Mouse (Mus musculus): ENCODE data around the gene Ebpl. TPM values are rescaled to one million over a fixed set of nuclear protein-coding genes. Genes with fewer than 3 reads are reported as not detected.

Ebpl gene
- total and polyA plus RNA-seq, 3 experiments, result 3.6 to 12.9 (median 4.8) TPM

DNA sequence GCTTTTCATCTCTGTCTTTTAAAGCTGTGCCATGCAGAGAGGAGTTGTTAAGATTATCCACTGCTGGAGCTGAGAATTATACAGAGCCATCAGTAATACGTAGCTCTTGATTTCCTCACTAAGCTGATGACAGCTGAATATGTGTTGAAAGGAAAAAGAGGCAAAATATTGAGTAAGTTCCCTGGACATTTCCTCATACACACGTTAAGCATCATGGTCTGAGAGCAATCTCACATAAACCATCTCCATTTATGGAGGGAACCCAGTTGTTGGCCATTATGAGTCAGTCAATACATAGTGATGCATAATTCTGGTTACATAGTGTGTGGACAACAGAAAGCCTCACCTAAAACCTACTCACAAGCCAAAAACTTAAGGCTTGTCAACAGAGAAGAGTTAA, 57.8 kb downstream of the Ebpl start:
- no peak overlapping the region for H3K4me3 ChIP-seq (replicated peaks in 1 of 3; ENCODE audit: low read depth in 2 of 3, low read length in 2 of 3, poor library complexity in 1 of 3)
- dilution Hi-C loops (cut with MboI; ENCODE audit: extremely low pct_ligation_motif_present, extremely low pct_unique_long_range_greater_than_20kb, low sequenced_read_pairs) (no loop called here), in situ Hi-C loops (cut with MboI; ENCODE audit: low pct_ligation_motif_present, low pct_unique_long_range_greater_than_20kb, low sequenced_read_pairs) (no loop called here)
- no peak overlapping the region for H3K4me2 ChIP-seq (ENCODE audit: insufficient read depth, low read depth, poor library complexity, severe bottlenecking)
- no peak overlapping the region for H3K27ac ChIP-seq (ENCODE audit: insufficient read depth, low read depth)
- DNase-seq (ENCODE audit: extremely low read depth), result no peak
- TF ChIP-seq UBTF (IDR thresholded peaks at IDR 0.05; ENCODE audit: low read depth, low read length) (no peak), CHD1 (IDR thresholded peaks at IDR 0.05; ENCODE audit: low read depth, low read length) (no peak), ZKSCAN1 (IDR thresholded peaks at IDR 0.05; ENCODE audit: borderline replicate concordance, low read depth, low read length) (no peak), TBP (conservative IDR thresholded peaks at IDR 0.05; ENCODE audit: low read depth, low read length) (no peak), TCF12 (IDR thresholded peaks at IDR 0.05; ENCODE audit: low read depth, low read length) (no peak), MEF2A (IDR thresholded peaks at IDR 0.05; ENCODE audit: borderline replicate concordance, low read depth, low read length) (no peak), BHLHE40 (IDR thresholded peaks at IDR 0.05; ENCODE audit: low read depth, low read length) (no peak), MAZ (IDR thresholded peaks at IDR 0.05; ENCODE audit: low read depth, low read length) (no peak), GABPA (IDR thresholded peaks at IDR 0.05; ENCODE audit: insufficient replicate concordance, low read depth, low read length) (no peak), JUN (IDR thresholded peaks at IDR 0.05; ENCODE audit: insufficient read depth, low read depth, low read length) (no peak), E2F4 (IDR thresholded peaks at IDR 0.05; ENCODE audit: insufficient replicate concordance, low read depth, low read length) (no peak), MAX (IDR thresholded peaks at IDR 0.05; ENCODE audit: low read length) (no peak), POLR2A (IDR thresholded peaks at IDR 0.05; ENCODE audit: low read depth, low read length) (no peak), ZMIZ1 (IDR thresholded peaks at IDR 0.05; ENCODE audit: low read depth, low read length) (no peak)
- H3K9me3 ChIP-seq (replicated peaks; ENCODE audit: low read length), result no peaks in the 10 kb centered on the region
- H3K36me3 ChIP-seq (replicated peaks in 1 of 2; ENCODE audit: control insufficient read depth in 1 of 2, insufficient read depth in 1 of 2, low read length in 1 of 2), result no peaks in the 10 kb centered on the region
- no peaks in the 10 kb centered on the region for H3K79me2 ChIP-seq (replicated peaks; ENCODE audit: control insufficient read depth, extremely low read depth, insufficient read depth, poor library complexity, severe bottlenecking)
- no peak overlapping the region for H3K9ac ChIP-seq (ENCODE audit: insufficient read depth, low read depth)
- H3K4me1 ChIP-seq (ENCODE audit: control insufficient read depth in 1 of 2, insufficient read depth in 2 of 2), result peaks cover 0 to 3% of the 10 kb centered on the region in 2 experiments; a peak in 1 of 4 replicates
- no peaks in the 10 kb centered on the region for H3K27me3 ChIP-seq (replicated peaks)

DNA sequence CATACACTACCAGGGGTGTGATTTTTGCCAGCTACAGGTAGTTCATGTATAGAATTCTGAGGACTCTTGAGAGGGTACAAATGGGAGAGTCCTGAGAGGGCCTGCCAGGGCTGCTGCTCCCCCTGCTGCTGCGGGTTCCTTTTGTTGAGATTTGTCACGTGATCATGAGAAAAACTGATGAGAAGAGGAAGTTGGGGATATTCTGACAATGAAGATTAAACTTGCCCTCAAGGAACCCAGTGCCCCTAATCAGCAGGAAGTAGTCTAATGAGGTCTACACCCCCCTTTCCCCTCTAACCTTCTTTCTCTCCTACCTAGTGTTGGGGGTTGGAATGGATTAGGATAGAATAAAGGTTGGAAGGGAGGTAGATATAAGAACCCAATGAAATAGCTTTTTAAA, 58.9 kb downstream of the Ebpl start:
- H3K79me2 ChIP-seq (replicated peaks; ENCODE audit: control insufficient read depth, extremely low read depth, insufficient read depth, poor library complexity, severe bottlenecking), result no peaks in the 10 kb centered on the region
- H3K9me3 ChIP-seq (replicated peaks; ENCODE audit: low read length), result no peaks in the 10 kb centered on the region
- dilution Hi-C loops (cut with MboI; ENCODE audit: extremely low pct_ligation_motif_present, extremely low pct_unique_long_range_greater_than_20kb, low sequenced_read_pairs), result no loop called here
- in situ Hi-C loops (cut with MboI; ENCODE audit: low pct_ligation_motif_present, low pct_unique_long_range_greater_than_20kb, low sequenced_read_pairs), result no loop called here
- H3K4me2 ChIP-seq (ENCODE audit: insufficient read depth, low read depth, poor library complexity, severe bottlenecking), result no peak overlapping the region
- H3K27me3 ChIP-seq (replicated peaks), result no peaks in the 10 kb centered on the region
- no peak for DNase-seq (ENCODE audit: extremely low read depth)
- no peak overlapping the region for H3K27ac ChIP-seq (ENCODE audit: insufficient read depth, low read depth)
- H3K9ac ChIP-seq (ENCODE audit: insufficient read depth, low read depth), result no peak overlapping the region
- H3K4me1 ChIP-seq (ENCODE audit: control insufficient read depth in 1 of 2, insufficient read depth in 2 of 2), result peaks cover 0 to 3% of the 10 kb centered on the region in 2 experiments; a peak in 2 of 4 replicates
- TF ChIP-seq USF2 (conservative IDR thresholded peaks at IDR 0.05; ENCODE audit: low read depth, low read length), result no peak
- no peak for TF ChIP-seq MAX (IDR thresholded peaks at IDR 0.05; ENCODE audit: low read length)
- TF ChIP-seq CHD2 (IDR thresholded peaks at IDR 0.05; ENCODE audit: low read length), result no peak
- TF ChIP-seq RCOR1 (conservative IDR thresholded peaks at IDR 0.05; ENCODE audit: low read depth, low read length), result no peak
- TF ChIP-seq BHLHE40 (IDR thresholded peaks at IDR 0.05; ENCODE audit: low read depth, low read length), result no peak
- TF ChIP-seq UBTF (IDR thresholded peaks at IDR 0.05; ENCODE audit: low read depth, low read length), result no peak
- TF ChIP-seq JUND (conservative IDR thresholded peaks at IDR 0.05; ENCODE audit: low read depth, low read length), result no peak
- no peak for TF ChIP-seq RAD21 (IDR thresholded peaks at IDR 0.05; ENCODE audit: low read depth, low read length)
- no peak for TF ChIP-seq ZKSCAN1 (IDR thresholded peaks at IDR 0.05; ENCODE audit: borderline replicate concordance, low read depth, low read length)
- no peak for TF ChIP-seq POLR2A (IDR thresholded peaks at IDR 0.05; ENCODE audit: low read depth, low read length)
- no peak for TF ChIP-seq NELFE (IDR thresholded peaks at IDR 0.05; ENCODE audit: low read depth, low read length)
- no peak for TF ChIP-seq POLR2AphosphoS2 (IDR thresholded peaks at IDR 0.05; ENCODE audit: low read depth, low read length)
- TF ChIP-seq USF1 (IDR thresholded peaks at IDR 0.05; ENCODE audit: low read depth, low read length), result no peak; the same call in 1 of the 2 replicates
- TF ChIP-seq CHD1 (IDR thresholded peaks at IDR 0.05; ENCODE audit: low read depth, low read length), result no peak
- no peak for TF ChIP-seq NRF1 (IDR thresholded peaks at IDR 0.05; ENCODE audit: low read depth, low read length)
- TF ChIP-seq JUN (IDR thresholded peaks at IDR 0.05; ENCODE audit: insufficient read depth, low read depth, low read length), result no peak
- no peak for TF ChIP-seq TCF12 (IDR thresholded peaks at IDR 0.05; ENCODE audit: low read depth, low read length)
- no peak for TF ChIP-seq MYC (IDR thresholded peaks at IDR 0.05; ENCODE audit: low read depth, low read length)
- no peak overlapping the region for H3K4me3 ChIP-seq (replicated peaks in 1 of 3; ENCODE audit: low read depth in 2 of 3, low read length in 2 of 3, poor library complexity in 1 of 3)
- no peaks in the 10 kb centered on the region for H3K36me3 ChIP-seq (replicated peaks in 1 of 2; ENCODE audit: control insufficient read depth in 1 of 2, insufficient read depth in 1 of 2, low read length in 1 of 2)

All from CH12.LX (cell line).